Mouse (Mus musculus): Measurements from ENCODE around the gene Olfr45. TPM values are rescaled to one million over a fixed set of nuclear protein-coding genes. Genes with fewer than 3 reads are reported as not detected.
"Not testable (repeated sequence)": the region's sequence is repeated elsewhere in the genome, so short reads cannot be mapped to it uniquely, and the experiment has no call there.

Olfr45 gene
- polyA plus RNA-seq (2015; fragmentation: Nextera tagmentation; extraction: Ambion mirVana) = not detected in 2 replicates

- Histone ChIP-seq H3K4me2 (no peak within 1 kb of the TSS), H3K9me3 (no peaks in the 10 kb centered on the region), H3K27me3 (replicated peaks) (no peaks in the 10 kb centered on the region), H3K9ac (no peak within 1 kb of the TSS), H3K4me1 (no peaks in the 10 kb centered on the region), H3K4me3 (replicated peaks) (no peak within 1 kb of the TSS), H3K36me3 (no peaks in the 10 kb centered on the region), H3K27ac (no peak within 1 kb of the TSS)
- 80% methylated on average over 1 of the region's 1 CpGs for WGBS
- no peak for ATAC-seq (ENCODE audit: insufficient read depth, low FRiP score, low read depth)
These were observed at the start of gene Olfr45 for GRCm38 (mm10) chr7:140681651-140682050. Gene Olfr45, plus strand, starts transcription at chr7:140681951.

DNA sequence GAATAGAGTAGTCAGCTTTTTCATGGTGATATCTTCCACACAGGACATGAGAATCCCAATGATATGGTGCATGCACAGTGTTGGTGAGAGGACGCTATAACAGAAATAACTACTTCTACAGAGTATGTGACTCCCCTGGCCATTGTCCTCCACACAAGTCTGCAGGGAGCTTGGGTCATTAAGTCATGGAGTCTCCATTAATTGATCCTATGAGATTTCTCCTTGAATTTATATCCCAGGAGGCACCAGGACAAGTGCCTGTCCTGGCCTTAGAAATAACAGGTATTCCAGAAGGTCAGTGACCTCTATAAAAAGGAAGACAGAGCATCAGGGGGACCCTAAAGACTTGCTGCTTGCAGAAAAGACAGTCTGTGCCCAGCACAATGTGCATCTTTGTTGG lies 35.6 kb upstream of the Olfr45 start, which contains the start of gene Olfr53:
TSS of gene Olfr53 (plus strand) at position 301 of the 400 bp plus-strand sequence.
- no peaks in the 10 kb centered on the region for H3K9me3 ChIP-seq
- H3K4me1 ChIP-seq = no peaks in the 10 kb centered on the region
- no peak within 1 kb of the TSS for H3K27ac ChIP-seq
- no peak within 1 kb of the TSS for H3K4me3 ChIP-seq (replicated peaks)
- ATAC-seq (ENCODE audit: insufficient read depth, low FRiP score, low read depth) = no peak
- WGBS = 76% methylated on average over 1 of the region's 1 CpGs
- no peaks in the 10 kb centered on the region for H3K27me3 ChIP-seq (replicated peaks)
- no peaks in the 10 kb centered on the region for H3K36me3 ChIP-seq
- H3K9ac ChIP-seq = no peak within 1 kb of the TSS
- no peak within 1 kb of the TSS for H3K4me2 ChIP-seq

GRCm38 (mm10) chr7:140659630-140660029 lies 22.1 kb upstream of the Olfr45 start, which contains the start of gene Olfr539:
Gene Olfr539, plus strand, starts transcription at chr7:140659930.
- Histone ChIP-seq H3K9ac (no peak within 1 kb of the TSS), H3K27ac (no peak within 1 kb of the TSS), H3K36me3 (no peaks in the 10 kb centered on the region), H3K4me2 (no peak within 1 kb of the TSS), H3K4me3 (replicated peaks) (no peak within 1 kb of the TSS), H3K9me3 (no peaks in the 10 kb centered on the region), H3K27me3 (replicated peaks) (no peaks in the 10 kb centered on the region), H3K4me1 (no peaks in the 10 kb centered on the region)
- 74% methylated on average over 4 of the region's 4 CpGs for WGBS
- ATAC-seq (ENCODE audit: insufficient read depth, low FRiP score, low read depth) = no peak

- not testable (repeated sequence) for H3K4me1 ChIP-seq; H3K27me3 ChIP-seq (replicated peaks); H3K9ac ChIP-seq; H3K9me3 ChIP-seq; H3K36me3 ChIP-seq; H3K4me3 ChIP-seq (replicated peaks); H3K27ac ChIP-seq; H3K4me2 ChIP-seq; ATAC-seq (ENCODE audit: insufficient read depth, low FRiP score, low read depth)
- WGBS = 80% methylated on average over 3 of the region's 3 CpGs
These were observed 11.1 kb upstream of the Olfr45 start for GRCm38 (mm10) chr7:140670693-140671092.

GRCm38 (mm10) chr7:140675863-140676262 lies 5.9 kb upstream of the Olfr45 start:
- Histone ChIP-seq H3K9me3 (no peaks in the 10 kb centered on the region), H3K4me2 (peak overlapping the region; percentile 29), H3K36me3 (no peaks in the 10 kb centered on the region), H3K4me1 (no peaks in the 10 kb centered on the region), H3K4me3 (replicated peaks) (no peak overlapping the region), H3K27ac (no peak overlapping the region), H3K9ac (no peak overlapping the region), H3K27me3 (replicated peaks) (no peaks in the 10 kb centered on the region)
- no peak for ATAC-seq (ENCODE audit: insufficient read depth, low FRiP score, low read depth)
- WGBS = 3% methylated on average over 5 of the region's 6 CpGs

DNA sequence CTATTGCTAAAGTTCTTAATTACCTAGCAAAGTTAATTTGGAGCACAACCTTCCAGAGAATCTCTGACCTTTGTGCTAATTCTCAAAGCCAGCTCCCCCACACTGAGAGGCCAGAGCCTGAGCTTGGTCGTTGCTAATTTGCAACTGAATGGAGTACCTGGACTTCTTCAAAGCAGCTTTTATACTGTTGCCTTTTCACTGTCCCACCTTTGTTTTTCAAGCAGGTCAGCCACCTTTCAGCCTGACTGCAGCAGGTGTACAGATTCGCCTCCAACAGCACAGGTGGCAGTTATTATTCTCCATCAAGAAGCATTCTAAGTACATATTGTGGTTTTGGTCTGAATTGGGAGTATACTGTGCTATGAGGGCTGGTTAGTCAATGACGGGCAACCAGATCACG lies 2.2 kb upstream of the Olfr45 start:
- not testable (repeated sequence) for H3K36me3 ChIP-seq; H3K27me3 ChIP-seq (replicated peaks); H3K4me2 ChIP-seq; H3K9ac ChIP-seq; H3K4me1 ChIP-seq; H3K27ac ChIP-seq; ATAC-seq (ENCODE audit: insufficient read depth, low FRiP score, low read depth); H3K4me3 ChIP-seq (replicated peaks); H3K9me3 ChIP-seq
- WGBS = 75% methylated on average over 4 of the region's 4 CpGs

- ATAC-seq (ENCODE audit: insufficient read depth, low FRiP score, low read depth) = no peak
- Histone ChIP-seq H3K36me3 (no peaks in the 10 kb centered on the region), H3K9me3 (no peaks in the 10 kb centered on the region), H3K4me3 (replicated peaks) (no peak within 1 kb of the TSS), H3K27me3 (replicated peaks) (no peaks in the 10 kb centered on the region), H3K27ac (no peak within 1 kb of the TSS), H3K9ac (no peak within 1 kb of the TSS), H3K4me1 (no peaks in the 10 kb centered on the region), H3K4me2 (no peak within 1 kb of the TSS)
These were observed 15.2 kb downstream of the Olfr45 start, which contains the start of gene Olfr541 for GRCm38 (mm10) chr7:140696967-140697366. Gene Olfr541, plus strand, starts transcription at chr7:140697267.

GRCm38 (mm10) chr7:140706348-140706747 lies 24.6 kb downstream of the Olfr45 start:
- Histone ChIP-seq H3K36me3 (no peaks in the 10 kb centered on the region), H3K4me1 (no peaks in the 10 kb centered on the region), H3K4me2 (no peak overlapping the region), H3K27ac (no peak overlapping the region), H3K27me3 (replicated peaks) (no peaks in the 10 kb centered on the region), H3K9ac (no peak overlapping the region), H3K9me3 (no peaks in the 10 kb centered on the region), H3K4me3 (replicated peaks) (no peak overlapping the region)
- WGBS = 62% methylated on average over 2 of the region's 2 CpGs
- no peak for ATAC-seq (ENCODE audit: insufficient read depth, low FRiP score, low read depth)

DNA sequence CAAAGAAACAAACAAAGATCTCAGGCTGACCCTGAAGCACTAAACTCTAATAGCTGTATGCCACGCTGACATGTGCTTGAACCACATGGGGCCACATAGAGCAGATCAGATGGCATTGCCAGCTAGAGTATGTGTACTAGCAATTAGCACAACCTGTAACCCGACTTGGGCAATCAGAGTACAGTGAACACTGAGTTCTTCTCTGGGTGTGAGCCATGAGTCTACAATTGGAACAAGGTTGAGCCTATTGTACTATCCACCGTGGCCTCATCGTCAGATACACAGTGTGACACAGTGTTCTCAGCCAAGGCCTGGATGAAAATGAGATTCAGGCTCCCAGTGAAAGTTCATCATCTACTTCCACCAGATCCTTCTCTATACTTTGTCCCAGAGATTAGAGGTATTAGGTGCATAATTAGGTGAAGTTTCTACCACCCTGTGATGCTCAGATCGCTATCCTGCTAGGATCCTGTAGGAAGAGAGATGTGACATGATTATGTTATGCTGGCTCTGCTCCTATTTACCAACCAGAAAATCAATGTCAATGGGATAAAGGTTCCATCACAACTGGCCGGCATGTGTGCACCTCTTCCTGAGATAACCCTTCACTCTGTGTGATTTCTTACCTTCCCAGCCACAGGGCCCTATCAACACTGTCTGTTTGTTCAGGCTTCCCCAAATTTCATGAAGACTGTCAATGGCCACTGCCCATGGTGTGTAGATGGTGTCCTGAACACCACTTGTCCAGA lies 26.0 kb downstream of the Olfr45 start:
- H3K4me3 ChIP-seq (replicated peaks) = no peak overlapping the region
- no peak overlapping the region for H3K27ac ChIP-seq
- H3K4me2 ChIP-seq = no peak overlapping the region
- H3K27me3 ChIP-seq (replicated peaks) = no peaks in the 10 kb centered on the region
- WGBS = 76% methylated on average over 6 of the region's 6 CpGs
- no peaks in the 10 kb centered on the region for H3K9me3 ChIP-seq
- no peaks in the 10 kb centered on the region for H3K36me3 ChIP-seq
- ATAC-seq (ENCODE audit: insufficient read depth, low FRiP score, low read depth) = no peak
- no peak overlapping the region for H3K9ac ChIP-seq
- no peaks in the 10 kb centered on the region for H3K4me1 ChIP-seq

DNA sequence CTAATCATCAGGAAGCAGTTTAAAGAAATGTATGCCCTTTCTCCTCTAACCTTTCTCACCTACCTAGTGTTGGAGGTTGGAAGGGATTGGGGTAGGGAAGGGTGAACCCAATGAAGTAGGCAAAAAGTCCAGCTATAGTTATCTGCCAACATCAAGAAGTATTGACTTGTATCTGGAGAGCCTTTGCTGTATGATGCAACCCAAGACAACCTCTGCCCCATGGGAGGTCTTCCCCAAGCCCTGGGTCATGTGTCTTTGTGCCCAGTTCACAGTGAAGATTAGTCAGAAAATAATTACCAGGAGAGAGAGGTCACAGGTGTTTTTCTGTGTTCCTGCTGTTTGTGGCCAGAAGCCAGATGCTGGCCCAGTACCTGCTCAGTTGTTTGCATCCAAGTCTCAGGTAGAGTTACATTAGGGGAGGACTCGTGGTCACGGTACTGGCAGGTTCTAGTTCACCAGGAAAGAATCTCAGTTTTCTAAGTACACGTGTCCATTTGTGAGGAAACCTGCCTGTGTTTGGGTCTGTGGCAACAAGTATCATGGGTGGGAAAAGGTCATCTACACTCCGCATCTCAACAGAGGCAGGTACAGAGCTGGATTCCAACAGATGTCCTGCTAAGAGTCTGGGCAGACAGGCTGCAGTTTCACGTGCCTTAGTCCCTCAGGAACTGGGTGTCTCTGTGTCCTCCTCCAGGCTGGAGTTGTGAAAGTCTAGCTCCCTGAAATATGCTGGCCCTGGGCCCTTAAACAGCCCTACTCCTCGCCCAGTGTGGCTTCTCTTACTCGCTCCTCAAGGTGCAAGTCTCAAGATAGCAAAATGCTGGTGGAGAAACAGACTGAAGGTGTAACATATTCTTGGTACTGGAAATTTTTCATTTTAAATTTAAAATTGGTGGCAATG lies 35.7 kb downstream of the Olfr45 start:
- no peaks in the 10 kb centered on the region for H3K36me3 ChIP-seq
- H3K9ac ChIP-seq = no peak overlapping the region
- no peaks in the 10 kb centered on the region for H3K9me3 ChIP-seq
- no peak overlapping the region for H3K27ac ChIP-seq
- no peak for ATAC-seq (ENCODE audit: insufficient read depth, low FRiP score, low read depth)
- no peaks in the 10 kb centered on the region for H3K4me1 ChIP-seq
- H3K4me2 ChIP-seq = no peak overlapping the region
- 78% methylated on average over 7 of the region's 7 CpGs for WGBS
- no peaks in the 10 kb centered on the region for H3K27me3 ChIP-seq (replicated peaks)
- H3K4me3 ChIP-seq (replicated peaks) = no peak overlapping the region

DNA sequence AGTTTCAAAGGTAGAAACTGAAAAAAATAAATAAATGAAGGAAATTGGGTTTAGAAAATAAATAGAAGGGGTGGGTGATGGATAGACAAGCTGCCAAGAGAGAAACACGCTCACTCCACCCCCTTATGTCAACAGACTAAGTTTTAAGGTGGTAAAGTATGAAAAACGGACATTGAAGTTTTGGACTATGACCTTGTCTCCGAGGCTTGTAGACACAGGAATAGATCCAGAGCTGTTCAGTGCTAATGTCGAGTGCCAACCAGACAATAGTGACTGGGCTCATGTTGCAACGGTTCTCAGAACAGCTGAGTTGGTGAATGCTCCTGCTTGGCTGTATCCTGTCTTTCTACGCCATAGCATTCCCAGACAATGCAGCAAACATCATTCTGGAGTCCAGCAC lies 39.3 kb downstream of the Olfr45 start:
- no peaks in the 10 kb centered on the region for H3K9me3 ChIP-seq
- 60% methylated on average over 6 of the region's 6 CpGs for WGBS
- no peak for ATAC-seq (ENCODE audit: insufficient read depth, low FRiP score, low read depth)
- H3K4me2 ChIP-seq = no peak overlapping the region
- no peak overlapping the region for H3K4me3 ChIP-seq (replicated peaks)
- no peak overlapping the region for H3K9ac ChIP-seq
- H3K27ac ChIP-seq = no peak overlapping the region
- no peaks in the 10 kb centered on the region for H3K27me3 ChIP-seq (replicated peaks)
- H3K4me1 ChIP-seq = no peaks in the 10 kb centered on the region
- H3K36me3 ChIP-seq = no peaks in the 10 kb centered on the region

- Histone ChIP-seq H3K4me3 (replicated peaks) (no peak overlapping the region), H3K9ac (no peak overlapping the region), H3K9me3 (no peaks in the 10 kb centered on the region), H3K27me3 (replicated peaks) (no peaks in the 10 kb centered on the region), H3K27ac (no peak overlapping the region), H3K4me1 (no peaks in the 10 kb centered on the region), H3K36me3 (no peaks in the 10 kb centered on the region), H3K4me2 (no peak overlapping the region)
- ATAC-seq (ENCODE audit: insufficient read depth, low FRiP score, low read depth) = no peak
These were observed 43.8 kb downstream of the Olfr45 start for GRCm38 (mm10) chr7:140725558-140725957.

Measured in stomach, embryonic 15.5 days (tissue).